Mouse (Mus musculus) bone marrow, adult 2 months (tissue): ENCODE data around the gene Fmo1.

Experiments
- CTCF ChIP-seq: fragments of 200-500 bp; IDR thresholded peaks from 2 replicates; pipeline ENCODE4 v1.5.1; 2011; ENCODE audit warnings: low read length, control low read depth; ENCODE audit not compliant: control insufficient read depth, insufficient read depth
- POLR2A ChIP-seq: fragments of 200-500 bp; IDR thresholded peaks from 2 replicates; pipeline ENCODE4 v1.6.1; 2011; ENCODE audit warnings: low read depth, mild to moderate bottlenecking, control low read depth, low read length, borderline replicate concordance; ENCODE audit not compliant: control insufficient read depth

- TF ChIP-seq CTCF, result no peak
- TF ChIP-seq POLR2A, result no peak
Measured at GRCm38 (mm10) chr1:162862328-162862727, 4.1 kb downstream of the Fmo1 start.
